Mouse (Mus musculus): Measurements from ENCODE around the gene Pik3r5. TPM values are rescaled to one million over a fixed set of nuclear protein-coding genes. Genes with fewer than 3 reads are reported as not detected.

The Pik3r5 gene
- total and polyA plus RNA-seq, 2 experiments = 0.28 to 0.77 TPM

DNA sequence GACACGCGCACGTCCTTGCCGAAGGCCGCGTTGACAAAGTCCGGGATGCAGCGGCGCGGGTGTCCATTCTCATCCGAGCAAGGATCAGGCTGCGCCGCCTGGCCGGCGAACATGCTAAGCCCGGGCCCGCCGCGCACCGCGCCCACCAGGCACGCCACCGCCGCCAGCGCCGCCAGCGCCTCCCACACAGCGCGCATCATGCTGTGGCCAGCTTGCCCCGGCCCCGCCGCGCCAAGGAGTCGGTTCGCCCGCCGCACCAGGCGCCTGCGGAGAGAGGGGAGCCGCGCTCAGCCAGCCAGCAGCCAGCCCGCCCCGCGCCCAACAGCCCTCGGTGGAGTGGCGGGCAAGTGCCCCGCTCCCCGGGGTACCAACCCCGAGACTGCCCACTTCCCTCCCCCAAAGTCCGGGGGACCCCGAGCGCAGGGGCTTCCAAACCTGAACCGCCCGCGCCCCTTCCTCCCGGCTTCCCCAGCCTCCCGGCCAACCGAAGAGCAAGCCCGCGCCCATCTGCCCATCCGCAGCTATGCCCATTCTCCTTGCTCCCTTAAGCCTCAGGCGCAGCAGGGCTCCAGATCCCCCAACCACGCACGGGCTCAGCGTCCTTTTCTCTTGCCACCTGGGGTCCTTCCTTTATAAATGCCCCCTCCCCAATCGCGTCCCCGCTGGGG is 45.9 kb upstream of the Pik3r5 start:
- H3K27ac ChIP-seq (replicated peaks; ENCODE audit: insufficient read depth, low read depth, low read length) = no peak overlapping the region
- no peaks in the 10 kb centered on the region for H3K36me3 ChIP-seq (ENCODE audit: control insufficient read depth, insufficient read depth, low read length)
- H3K4me3 ChIP-seq (ENCODE audit: insufficient read depth, low read depth, low read length) = peak overlapping the region; percentile 69
- peak overlapping the region; percentile 79 for H3K9ac ChIP-seq (ENCODE audit: low read depth, low read length)
- DNase-seq (ENCODE audit: extremely low read depth, low read depth, low spot score) = no peak
- peaks cover 29% of the 10 kb centered on the region for H3K27me3 ChIP-seq (ENCODE audit: control insufficient read depth, insufficient read depth, low read length)
- no peaks in the 10 kb centered on the region for H3K79me2 ChIP-seq (ENCODE audit: control insufficient read depth, insufficient read depth, low read length)
- TF ChIP-seq CTCF (IDR thresholded peaks at IDR 0.05; ENCODE audit: low read depth, low read length) (no peak), POLR2A (IDR thresholded peaks at IDR 0.05; ENCODE audit: extremely low read depth, insufficient read depth, low read length) (no peak)
- H3K4me1 ChIP-seq (ENCODE audit: control insufficient read depth, insufficient read depth, low read length) = no peaks in the 10 kb centered on the region
- WGBS = 1% methylated on average over 64 of the region's 68 CpGs

DNA sequence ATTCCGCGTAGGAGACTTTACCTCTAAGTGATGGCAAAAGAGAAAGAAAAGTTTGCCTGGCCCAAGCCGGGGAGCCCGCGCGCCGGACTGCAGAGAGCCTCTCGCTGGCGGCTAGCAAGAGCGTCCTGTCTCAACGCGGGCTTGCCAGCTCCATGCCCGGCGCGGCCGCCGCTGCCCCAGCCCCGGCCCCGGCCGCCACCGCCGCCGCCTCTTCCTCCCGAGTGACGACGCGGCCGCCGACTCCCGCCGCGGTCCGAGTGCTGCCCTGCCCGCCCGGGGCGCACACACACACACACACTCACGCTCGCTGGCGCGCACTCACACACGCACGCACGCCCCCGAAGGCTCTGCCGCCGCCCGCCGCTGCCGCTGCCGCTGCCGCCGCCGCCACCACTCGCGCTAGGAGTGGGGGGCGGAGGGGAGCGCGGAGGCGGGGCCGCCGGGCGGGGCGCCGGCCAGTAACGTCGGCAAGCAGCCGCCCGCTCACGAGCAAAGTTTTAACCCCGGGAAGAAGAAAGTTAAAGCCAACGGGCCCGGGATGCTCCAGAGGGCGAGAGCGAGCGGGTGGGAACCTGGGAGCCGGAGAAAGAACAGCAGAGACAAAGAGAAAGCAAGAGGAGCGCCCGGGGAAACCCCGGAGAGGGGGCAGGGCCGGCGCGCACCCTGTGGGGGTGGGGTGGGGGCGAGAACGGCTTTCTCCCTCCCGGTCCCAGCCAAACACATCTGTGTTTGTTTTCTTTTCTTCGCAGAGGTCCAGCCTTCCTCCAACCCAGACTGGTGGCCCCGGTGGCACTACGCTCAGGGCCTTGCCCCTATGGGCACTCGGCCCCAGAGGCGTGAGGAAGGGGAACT is 45.1 kb upstream of the Pik3r5 start:
- TF ChIP-seq CTCF (IDR thresholded peaks at IDR 0.05; ENCODE audit: low read depth, low read length) = no peak
- no peak for TF ChIP-seq POLR2A (IDR thresholded peaks at IDR 0.05; ENCODE audit: extremely low read depth, insufficient read depth, low read length)
- no peak overlapping the region for H3K27ac ChIP-seq (replicated peaks; ENCODE audit: insufficient read depth, low read depth, low read length)
- WGBS = 4% methylated on average over 88 of the region's 90 CpGs
- no peaks in the 10 kb centered on the region for H3K79me2 ChIP-seq (ENCODE audit: control insufficient read depth, insufficient read depth, low read length)
- peak overlapping the region; percentile 69 for H3K4me3 ChIP-seq (ENCODE audit: insufficient read depth, low read depth, low read length)
- peak overlapping the region; percentile 79 for H3K9ac ChIP-seq (ENCODE audit: low read depth, low read length)
- H3K4me1 ChIP-seq (ENCODE audit: control insufficient read depth, insufficient read depth, low read length) = no peaks in the 10 kb centered on the region
- DNase-seq (ENCODE audit: extremely low read depth, low read depth, low spot score) = no peak
- H3K27me3 ChIP-seq (ENCODE audit: control insufficient read depth, insufficient read depth, low read length) = peaks cover 29% of the 10 kb centered on the region
- H3K36me3 ChIP-seq (ENCODE audit: control insufficient read depth, insufficient read depth, low read length) = no peaks in the 10 kb centered on the region

DNA sequence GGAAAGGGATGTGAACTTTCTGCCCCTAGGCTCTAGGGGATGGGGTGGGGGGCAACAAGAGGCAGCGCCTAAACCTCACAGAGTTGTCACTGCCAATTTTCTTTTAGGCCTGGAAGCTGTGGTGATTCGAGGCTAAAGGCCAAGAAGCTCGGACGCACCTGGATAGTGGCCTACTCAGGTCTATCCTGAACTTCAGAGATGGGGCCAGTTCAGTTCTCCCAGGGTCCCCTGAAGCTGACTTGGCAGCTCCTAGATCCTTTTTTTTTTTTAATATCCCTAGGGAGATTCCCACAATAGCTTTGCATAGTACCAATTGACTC is 44.5 kb upstream of the Pik3r5 start:
- H3K9ac ChIP-seq (ENCODE audit: low read depth, low read length) = no peak overlapping the region
- DNase-seq (ENCODE audit: extremely low read depth, low read depth, low spot score) = no peak
- H3K4me3 ChIP-seq (ENCODE audit: insufficient read depth, low read depth, low read length) = peak overlapping the region; percentile 69
- no peaks in the 10 kb centered on the region for H3K79me2 ChIP-seq (ENCODE audit: control insufficient read depth, insufficient read depth, low read length)
- no peak for TF ChIP-seq CTCF (IDR thresholded peaks at IDR 0.05; ENCODE audit: low read depth, low read length)
- TF ChIP-seq POLR2A (IDR thresholded peaks at IDR 0.05; ENCODE audit: extremely low read depth, insufficient read depth, low read length) = no peak
- H3K4me1 ChIP-seq (ENCODE audit: control insufficient read depth, insufficient read depth, low read length) = no peaks in the 10 kb centered on the region
- no peak overlapping the region for H3K27ac ChIP-seq (replicated peaks; ENCODE audit: insufficient read depth, low read depth, low read length)
- H3K27me3 ChIP-seq (ENCODE audit: control insufficient read depth, insufficient read depth, low read length) = peaks cover 29% of the 10 kb centered on the region
- WGBS = 53% methylated on average over 4 of the region's 4 CpGs
- H3K36me3 ChIP-seq (ENCODE audit: control insufficient read depth, insufficient read depth, low read length) = no peaks in the 10 kb centered on the region

DNA sequence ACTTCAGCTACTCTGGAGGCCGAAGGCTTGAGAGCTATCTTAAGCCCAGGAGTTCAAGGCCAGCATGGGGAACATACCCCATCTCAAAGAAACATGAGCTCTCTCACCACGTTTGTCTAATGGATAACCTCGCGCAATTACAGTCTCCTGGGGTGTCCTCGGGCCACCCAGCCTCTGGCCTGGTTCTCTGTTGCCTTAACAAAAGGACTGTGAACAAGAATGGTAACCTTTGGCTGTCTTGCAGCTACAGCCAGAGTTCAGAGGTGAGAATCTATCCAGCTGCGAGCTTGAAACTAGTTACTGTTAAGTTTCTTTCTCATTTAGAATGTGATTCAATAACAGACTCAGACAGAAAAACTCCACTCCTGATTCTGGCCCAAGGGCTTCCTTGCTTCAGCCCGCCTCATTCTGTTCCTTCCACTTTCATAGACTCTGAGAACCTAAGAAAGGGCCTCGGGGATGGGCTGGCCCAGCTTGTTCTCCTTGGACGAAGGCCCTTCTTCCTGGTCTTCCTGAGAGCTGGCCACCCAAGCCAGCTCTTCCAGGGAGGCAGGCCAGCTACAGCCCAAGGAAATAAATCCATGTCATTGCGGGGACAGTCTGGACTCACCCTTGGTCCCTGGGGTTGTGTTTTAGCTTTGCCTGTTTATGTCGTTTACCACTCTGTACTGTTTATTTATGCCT is 43.8 kb upstream of the Pik3r5 start:
- Histone ChIP-seq H3K9ac (ENCODE audit: low read depth, low read length) (no peak overlapping the region), H3K4me1 (ENCODE audit: control insufficient read depth, insufficient read depth, low read length) (no peaks in the 10 kb centered on the region), H3K4me3 (ENCODE audit: insufficient read depth, low read depth, low read length) (no peak overlapping the region), H3K27me3 (ENCODE audit: control insufficient read depth, insufficient read depth, low read length) (peaks cover 29% of the 10 kb centered on the region), H3K27ac (replicated peaks; ENCODE audit: insufficient read depth, low read depth, low read length) (no peak overlapping the region), H3K79me2 (ENCODE audit: control insufficient read depth, insufficient read depth, low read length) (no peaks in the 10 kb centered on the region), H3K36me3 (ENCODE audit: control insufficient read depth, insufficient read depth, low read length) (no peaks in the 10 kb centered on the region)
- no peak for DNase-seq (ENCODE audit: extremely low read depth, low read depth, low spot score)
- TF ChIP-seq POLR2A (IDR thresholded peaks at IDR 0.05; ENCODE audit: extremely low read depth, insufficient read depth, low read length) (no peak), CTCF (IDR thresholded peaks at IDR 0.05; ENCODE audit: low read depth, low read length) (no peak)
- 70% methylated on average over 11 of the region's 11 CpGs for WGBS

DNA sequence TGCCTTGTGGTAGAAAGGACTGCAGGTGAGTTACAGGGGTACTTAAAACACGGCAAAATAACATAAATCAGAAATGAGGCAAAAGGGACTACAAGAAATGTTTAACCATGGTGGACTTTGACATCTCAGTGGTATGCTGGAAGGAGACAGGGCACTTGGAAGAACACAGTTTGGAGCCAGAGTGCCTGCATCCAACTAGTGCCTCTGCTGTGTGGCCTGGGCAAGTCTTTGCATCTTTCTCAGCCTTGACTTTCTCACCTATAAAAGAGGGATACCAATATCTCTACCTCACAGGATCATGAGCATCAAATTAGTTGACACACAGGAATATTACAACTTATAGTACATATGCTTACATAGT is 43.3 kb upstream of the Pik3r5 start:
- H3K27ac ChIP-seq (replicated peaks; ENCODE audit: insufficient read depth, low read depth, low read length) = no peak overlapping the region
- TF ChIP-seq POLR2A (IDR thresholded peaks at IDR 0.05; ENCODE audit: extremely low read depth, insufficient read depth, low read length) = no peak
- TF ChIP-seq CTCF (IDR thresholded peaks at IDR 0.05; ENCODE audit: low read depth, low read length) = no peak
- H3K4me3 ChIP-seq (ENCODE audit: insufficient read depth, low read depth, low read length) = no peak overlapping the region
- H3K36me3 ChIP-seq (ENCODE audit: control insufficient read depth, insufficient read depth, low read length) = no peaks in the 10 kb centered on the region
- no peaks in the 10 kb centered on the region for H3K79me2 ChIP-seq (ENCODE audit: control insufficient read depth, insufficient read depth, low read length)
- WGBS = 44% methylated on average over 1 of the region's 1 CpGs
- no peak overlapping the region for H3K9ac ChIP-seq (ENCODE audit: low read depth, low read length)
- H3K27me3 ChIP-seq (ENCODE audit: control insufficient read depth, insufficient read depth, low read length) = peaks cover 29% of the 10 kb centered on the region
- no peak for DNase-seq (ENCODE audit: extremely low read depth, low read depth, low spot score)
- no peaks in the 10 kb centered on the region for H3K4me1 ChIP-seq (ENCODE audit: control insufficient read depth, insufficient read depth, low read length)
